27 mouse cellular contexts compared by ENCODE assay signal in genomic region chr6:146997006-146997405, GRCm38 (mm10). TPM values are rescaled to one million over a fixed set of nuclear protein-coding genes. Genes with fewer than 3 reads are reported as not detected.
DNase-seq lines count a peak whose midpoint lies in the region; ATAC-seq and TF ChIP-seq lines count a peak whose summit lies in the region.
"Had no signal": no experiment of that assay in that cellular context is flagged by ENCODE, and none has a peak within 500 bp of the region (broad histone marks: within the 10 kb centered on the region; RNA-seq: fewer than 3 reads in every experiment).

No protein-coding gene starts in this region.

- H3K9ac ChIP-seq in midbrain, embryonic 11.5 days (ENCODE audit: low read length) = no peak overlapping the region
- no peak overlapping the region for H3K9ac ChIP-seq in midbrain, embryonic 16.5 days (ENCODE audit: low read depth, low read length)
- no peak overlapping the region for H3K9ac ChIP-seq in intestine, embryonic 15.5 days
- no peak overlapping the region for H3K9ac ChIP-seq in intestine, embryonic 16.5 days (ENCODE audit: low read depth, low read length)
- H3K9ac ChIP-seq in intestine, postnatal 0 days (ENCODE audit: low read depth, low read length) = no peak overlapping the region

- ATAC-seq in midbrain, embryonic 11.5 days (ENCODE audit: low FRiP score) = no peak
- no peak for ATAC-seq in midbrain, embryonic 16.5 days
- ATAC-seq in intestine, embryonic 15.5 days = peak; percentile 82
- ATAC-seq in intestine, embryonic 16.5 days = peak; percentile 77
- peak; percentile 41 for ATAC-seq in intestine, postnatal 0 days
- no peak for ATAC-seq in cerebellum, adult (ENCODE audit: insufficient number of reproducible peaks, low FRiP score, low TSS enrichment)
- ATAC-seq: activated CD4-positive, CD25-positive, alpha-beta regulatory T cell, adult 4 months; CD4-positive, CD25-positive, alpha-beta regulatory T cell, adult 4 months; Patski had no signal

- TF ChIP-seq CTCF in intestine, postnatal 0 days (IDR thresholded peaks at IDR 0.05; ENCODE audit: low read depth) = no peak

- intact Hi-C loops in gastrocnemius, postnatal 36 days (cut with DNase I) = no loop called here

- H3K4me3 ChIP-seq in midbrain, embryonic 11.5 days (ENCODE audit: low read depth, low read length) = no peak overlapping the region
- no peak overlapping the region for H3K4me3 ChIP-seq in midbrain, embryonic 16.5 days (ENCODE audit: low read depth, low read length)
- H3K4me3 ChIP-seq in intestine, embryonic 15.5 days (replicated peaks) = no peak overlapping the region
- H3K4me3 ChIP-seq in intestine, embryonic 16.5 days (ENCODE audit: low read length) = no peak overlapping the region
- H3K4me3 ChIP-seq in intestine, postnatal 0 days (ENCODE audit: low read depth, low read length) = no peak overlapping the region
- H3K4me3 ChIP-seq in forebrain, embryonic 10.5 days = no peak overlapping the region

- H3K27ac ChIP-seq in midbrain, embryonic 11.5 days (ENCODE audit: low read depth, low read length) = no peak overlapping the region
- no peak overlapping the region for H3K27ac ChIP-seq in midbrain, embryonic 16.5 days (ENCODE audit: low read length)
- H3K27ac ChIP-seq in intestine, embryonic 15.5 days = no peak overlapping the region
- no peak overlapping the region for H3K27ac ChIP-seq in intestine, embryonic 16.5 days (ENCODE audit: low read length)
- H3K27ac ChIP-seq in intestine, postnatal 0 days (ENCODE audit: low read depth, low read length) = no peak overlapping the region
- no peak overlapping the region for H3K27ac ChIP-seq in forebrain, embryonic 10.5 days

- no peaks in the 10 kb centered on the region for H3K9me3 ChIP-seq in midbrain, embryonic 11.5 days (ENCODE audit: control insufficient read depth, low read length)
- H3K9me3 ChIP-seq in midbrain, embryonic 16.5 days (replicated peaks; ENCODE audit: control insufficient read depth, low read length, poor library complexity, severe bottlenecking) = no peaks in the 10 kb centered on the region
- H3K9me3 ChIP-seq in intestine, embryonic 15.5 days = no peaks in the 10 kb centered on the region
- H3K9me3 ChIP-seq in intestine, embryonic 16.5 days (ENCODE audit: control insufficient read depth, low read length) = no peaks in the 10 kb centered on the region
- H3K9me3 ChIP-seq in intestine, postnatal 0 days (ENCODE audit: control insufficient read depth) = no peaks in the 10 kb centered on the region
- no peaks in the 10 kb centered on the region for H3K9me3 ChIP-seq in forebrain, embryonic 10.5 days
- H3K9me3 ChIP-seq: G1E had no signal

- 88% methylated on average over 6 of the region's 6 CpGs for WGBS in midbrain, embryonic 11.5 days
- WGBS in midbrain, embryonic 16.5 days = 92% methylated on average over 6 of the region's 6 CpGs
- WGBS in intestine, embryonic 15.5 days = 63% methylated on average over 6 of the region's 6 CpGs
- WGBS in intestine, embryonic 16.5 days = 58% methylated on average over 6 of the region's 6 CpGs
- 38% methylated on average over 6 of the region's 6 CpGs for WGBS in intestine, postnatal 0 days
- 88% methylated on average over 6 of the region's 6 CpGs for WGBS in forebrain, embryonic 10.5 days

- no peaks in the 10 kb centered on the region for H3K36me3 ChIP-seq in midbrain, embryonic 11.5 days (ENCODE audit: control insufficient read depth, insufficient read depth, low read length)
- H3K36me3 ChIP-seq in midbrain, embryonic 16.5 days (ENCODE audit: control insufficient read depth, insufficient read depth, low read length) = no peaks in the 10 kb centered on the region
- 0 out of 2 replicates have a peak, but pooled peaks cover 6% of the 10 kb centered on the region for H3K36me3 ChIP-seq in intestine, embryonic 15.5 days
- peaks cover 9% of the 10 kb centered on the region for H3K36me3 ChIP-seq in intestine, embryonic 16.5 days (ENCODE audit: control insufficient read depth, insufficient read depth, low read length)
- peaks cover 57% of the 10 kb centered on the region for H3K36me3 ChIP-seq in intestine, postnatal 0 days (ENCODE audit: control insufficient read depth, insufficient read depth)
- H3K36me3 ChIP-seq in forebrain, embryonic 10.5 days (replicated peaks) = peaks cover 31% of the 10 kb centered on the region
- H3K36me3 ChIP-seq: G1E had no signal

- peak; percentile 78 for DNase-seq in midbrain, embryonic 11.5 days (ENCODE audit: low spot score, missing footprints)
- DNase-seq in forebrain, embryonic 10.5 days (ENCODE audit: extremely low spot score, low spot score) = no peak
- no peak for DNase-seq in gastrocnemius, postnatal 36 days
- DNase-seq: adrenal gland, adult 2 months; adrenal gland, adult 8-10 months; adrenal gland, postnatal 10 days; adrenal gland, postnatal 14 days; adrenal gland, postnatal 25 days; adrenal gland, postnatal 36 days; B cell, adult 2 months; cerebellum, adult 11 months; cerebellum, adult 11-12 months; cerebellum, adult 18-20 months had no signal

- H3K4me2 ChIP-seq in midbrain, embryonic 11.5 days = no peak overlapping the region
- no peak overlapping the region for H3K4me2 ChIP-seq in midbrain, embryonic 16.5 days (ENCODE audit: low read length)
- H3K4me2 ChIP-seq in intestine, embryonic 15.5 days (replicated peaks) = no peak overlapping the region
- H3K4me2 ChIP-seq in intestine, embryonic 16.5 days (ENCODE audit: low read depth, low read length) = no peak overlapping the region
- H3K4me2 ChIP-seq in intestine, postnatal 0 days (replicated peaks; ENCODE audit: low read depth) = no peak overlapping the region

- no peaks in the 10 kb centered on the region for H3K4me1 ChIP-seq in midbrain, embryonic 11.5 days (ENCODE audit: control insufficient read depth, insufficient read depth, low read length)
- H3K4me1 ChIP-seq in midbrain, embryonic 16.5 days (ENCODE audit: control insufficient read depth, insufficient read depth, low read length) = no peaks in the 10 kb centered on the region
- no peaks in the 10 kb centered on the region for H3K4me1 ChIP-seq in intestine, embryonic 15.5 days (replicated peaks)
- H3K4me1 ChIP-seq in intestine, embryonic 16.5 days (ENCODE audit: control insufficient read depth, insufficient read depth, low read length) = no peaks in the 10 kb centered on the region
- no peaks in the 10 kb centered on the region for H3K4me1 ChIP-seq in intestine, postnatal 0 days (replicated peaks; ENCODE audit: control insufficient read depth, insufficient read depth, low read length)
- no peaks in the 10 kb centered on the region for H3K4me1 ChIP-seq in forebrain, embryonic 10.5 days

- no peaks in the 10 kb centered on the region for H3K27me3 ChIP-seq in midbrain, embryonic 11.5 days (ENCODE audit: control insufficient read depth, insufficient read depth, low read length)
- H3K27me3 ChIP-seq in midbrain, embryonic 16.5 days (ENCODE audit: control insufficient read depth, insufficient read depth, low read depth, low read length) = no peaks in the 10 kb centered on the region
- no peaks in the 10 kb centered on the region for H3K27me3 ChIP-seq in intestine, embryonic 15.5 days (replicated peaks)
- no peaks in the 10 kb centered on the region for H3K27me3 ChIP-seq in intestine, embryonic 16.5 days (replicated peaks; ENCODE audit: control insufficient read depth, insufficient read depth, low read length)
- H3K27me3 ChIP-seq in intestine, postnatal 0 days (replicated peaks; ENCODE audit: control insufficient read depth, insufficient read depth, low read length) = no peaks in the 10 kb centered on the region
- no peaks in the 10 kb centered on the region for H3K27me3 ChIP-seq in forebrain, embryonic 10.5 days (ENCODE audit: poor library complexity, severe bottlenecking)
- H3K27me3 ChIP-seq: CH12.LX, Patski had no signal

RNA-seq across cellular contexts. Expression of gene Rep15, which starts 35.4 kb away (rescaled TPM):
- 0.55 and 0.88 TPM in 2 replicates for polyA plus RNA-seq in midbrain, embryonic 11.5 days (2014; fragmentation: Nextera tagmentation; extraction: Ambion mirVana)
- 0.66 and 0.89 TPM in 2 replicates for polyA plus RNA-seq in midbrain, embryonic 16.5 days (2015; fragmentation: Nextera tagmentation; extraction: Ambion mirVana)
- 5.7 and 6.7 TPM in 2 replicates for polyA plus RNA-seq in intestine, embryonic 15.5 days (2015; fragmentation: Nextera tagmentation; extraction: Ambion mirVana)
- polyA plus RNA-seq in intestine, embryonic 16.5 days (2015; fragmentation: Nextera tagmentation; extraction: Ambion mirVana) = 9.7 and 11.0 TPM in 2 replicates
- polyA plus RNA-seq in intestine, postnatal 0 days (2015; fragmentation: Nextera tagmentation; extraction: Ambion mirVana) = 10.4 and 11.7 TPM in 2 replicates
- 1.3 TPM in 2 replicates for polyA plus RNA-seq in forebrain, embryonic 10.5 days (2016; fragmentation: Nextera tagmentation; extraction: Ambion mirVana)
- total RNA-seq in gastrocnemius, postnatal 36 days (2021) = under 1 TPM; 0.26 to 0.49 TPM
- polyA plus RNA-seq: G1E had no signal

RNA-seq across cellular contexts. Expression of gene 1700034J05Rik, which starts 42.8 kb away (rescaled TPM):
- 0.11 and 0.18 TPM in 2 replicates for polyA plus RNA-seq in midbrain, embryonic 11.5 days (2014; fragmentation: Nextera tagmentation; extraction: Ambion mirVana)
- polyA plus RNA-seq in midbrain, embryonic 16.5 days (2015; fragmentation: Nextera tagmentation; extraction: Ambion mirVana) = 0.06 TPM in 1 of 2 replicates, not detected in the other
- 0.10 and 0.21 TPM in 2 replicates for polyA plus RNA-seq in intestine, embryonic 15.5 days (2015; fragmentation: Nextera tagmentation; extraction: Ambion mirVana)
- polyA plus RNA-seq in intestine, embryonic 16.5 days (2015; fragmentation: Nextera tagmentation; extraction: Ambion mirVana) = 0.10 and 0.11 TPM in 2 replicates
- 0.24 TPM in 1 of 2 replicates, not detected in the other for polyA plus RNA-seq in intestine, postnatal 0 days (2015; fragmentation: Nextera tagmentation; extraction: Ambion mirVana)
- polyA plus RNA-seq in forebrain, embryonic 10.5 days (2016; fragmentation: Nextera tagmentation; extraction: Ambion mirVana) = 0.07 and 0.11 TPM in 2 replicates
- not detected for total RNA-seq in gastrocnemius, postnatal 36 days (2021)
- total RNA-seq: adrenal gland, adult 18-20 months; adrenal gland, adult 2 months; adrenal gland, adult 8-10 months; adrenal gland, postnatal 10 days; adrenal gland, postnatal 14 days; adrenal gland, postnatal 25 days; adrenal gland, postnatal 36 days; adrenal gland, postnatal 4 days; CH12.LX; MEL had no signal
- polyA plus RNA-seq: activated CD4-positive, CD25-positive, alpha-beta regulatory T cell, adult 4 months; adrenal gland, adult 2 months; brain, embryonic 14.5 days; CD4-positive, CD25-positive, alpha-beta regulatory T cell, adult 4 months; G1E; Patski had no signal

RNA-seq across cellular contexts. Expression of gene Mrps35, which starts 45.6 kb away (rescaled TPM):
- polyA plus RNA-seq in midbrain, embryonic 11.5 days (2014; fragmentation: Nextera tagmentation; extraction: Ambion mirVana) = 88.1 and 97.8 TPM in 2 replicates
- polyA plus RNA-seq in midbrain, embryonic 16.5 days (2015; fragmentation: Nextera tagmentation; extraction: Ambion mirVana) = 66.1 and 67.6 TPM in 2 replicates
- 149 and 153 TPM in 2 replicates for polyA plus RNA-seq in intestine, embryonic 15.5 days (2015; fragmentation: Nextera tagmentation; extraction: Ambion mirVana)
- 164 and 182 TPM in 2 replicates for polyA plus RNA-seq in intestine, embryonic 16.5 days (2015; fragmentation: Nextera tagmentation; extraction: Ambion mirVana)
- polyA plus RNA-seq in intestine, postnatal 0 days (2015; fragmentation: Nextera tagmentation; extraction: Ambion mirVana) = 89.1 and 97.3 TPM in 2 replicates
- 122 and 134 TPM in 2 replicates for polyA plus RNA-seq in forebrain, embryonic 10.5 days (2016; fragmentation: Nextera tagmentation; extraction: Ambion mirVana)
- 10 to 100 TPM; 40.9 to 41.0 TPM for total RNA-seq in gastrocnemius, postnatal 36 days (2021)

Comparison
In these comparisons a context has a peak if more than half of its experiments do, and no peak if none do; other contexts are left out.
1. ATAC-seq: peak in intestine, embryonic 15.5 days (single experiment), intestine, embryonic 16.5 days (single experiment) and intestine, postnatal 0 days (single experiment); none in midbrain, embryonic 11.5 days (single experiment), midbrain, embryonic 16.5 days (single experiment) and cerebellum, adult (single experiment).